Mouse (Mus musculus): ENCODE results near the gene Hist1h3f.

- TF ChIP-seq CTCF (IDR thresholded peaks at IDR 0.05; ENCODE audit: control insufficient read depth, insufficient read depth, low read length) (no peak), POLR2A (IDR thresholded peaks at IDR 0.05; ENCODE audit: borderline replicate concordance, control insufficient read depth, low read depth, low read length) (no peak)
These were observed 5.6 kb upstream of the Hist1h3f start for GRCm38 (mm10) chr13:23538249-23538648.
